Mouse (Mus musculus) bone marrow macrophage, adult 2 months (primary cell): ENCODE results near the gene Pla2g7.

Source experiments
- CTCF ChIP-seq: IDR thresholded peaks from 2 replicates; pipeline ENCODE4 v1.5.1; 2012; ENCODE audit warnings: low read depth, mild to moderate bottlenecking, low read length, moderate library complexity
- POLR2A ChIP-seq: IDR thresholded peaks from 2 replicates; pipeline ENCODE4 v1.6.1; 2012; ENCODE audit warnings: mild to moderate bottlenecking, low read depth, low read length, borderline replicate concordance

- TF ChIP-seq CTCF: no peak
- TF ChIP-seq POLR2A: no peak
Observed at GRCm38 (mm10) chr17:43580456-43580855, 12.6 kb downstream of the Pla2g7 start.
